Mouse (Mus musculus): ENCODE data around the gene Gdf10. TPM values are rescaled to one million over a fixed set of nuclear protein-coding genes. Genes with fewer than 3 reads are reported as not detected.

The Gdf10 gene
- polyA plus RNA-seq, 1 experiment from 2014 or later = 4.3 TPM

Other genes with a start within 250 kb of the Gdf10 start
- gene Gdf2, start 17.5 kb downstream of the Gdf10 start, polyA plus RNA-seq (2015; fragmentation: Nextera tagmentation; extraction: Ambion mirVana) = not detected in 2 replicates
- gene Rbp3, start 30.4 kb downstream of the Gdf10 start, polyA plus RNA-seq (2015; fragmentation: Nextera tagmentation; extraction: Ambion mirVana) = 0.10 and 0.17 TPM in 2 replicates
- 1.3 and 1.5 TPM in 2 replicates for gene Zfp488, start 55.2 kb downstream of the Gdf10 start, polyA plus RNA-seq (2015; fragmentation: Nextera tagmentation; extraction: Ambion mirVana)
- not detected in 2 replicates for gene Gm30083, start 91.6 kb downstream of the Gdf10 start, polyA plus RNA-seq (2015; fragmentation: Nextera tagmentation; extraction: Ambion mirVana)
- not detected in 2 replicates for gene Gm5460, start 93.2 kb downstream of the Gdf10 start, polyA plus RNA-seq (2015; fragmentation: Nextera tagmentation; extraction: Ambion mirVana)
- not detected in 2 replicates for gene Antxrl, start 129.1 kb downstream of the Gdf10 start, polyA plus RNA-seq (2015; fragmentation: Nextera tagmentation; extraction: Ambion mirVana)
- 0.13 TPM in 1 of 2 replicates, not detected in the other for gene Anxa8, start 162.4 kb downstream of the Gdf10 start, polyA plus RNA-seq (2015; fragmentation: Nextera tagmentation; extraction: Ambion mirVana)
- gene A630023A22Rik, start 179.2 kb downstream of the Gdf10 start, polyA plus RNA-seq (2015; fragmentation: Nextera tagmentation; extraction: Ambion mirVana) = not detected in 2 replicates
- gene Npy4r, start 228.9 kb downstream of the Gdf10 start, polyA plus RNA-seq (2015; fragmentation: Nextera tagmentation; extraction: Ambion mirVana) = 0.15 and 0.17 TPM in 2 replicates